Mouse (Mus musculus): ENCODE results near the gene Arpc1a. TPM values are rescaled to one million over a fixed set of nuclear protein-coding genes. Genes with fewer than 3 reads are reported as not detected.
"Not testable (repeated sequence)": the region's sequence is repeated elsewhere in the genome, so short reads cannot be mapped to it uniquely, and the experiment has no call there.

The Arpc1a gene
- total RNA-seq (2017) = 57.1 and 89.3 TPM in 2 replicates

- ATAC-seq (replicated peaks; ENCODE audit: low read depth, poor library complexity, severe bottlenecking) = peak; percentile 94
These were observed at the start of gene Arpc1a, which contains the start of gene Kpna7 for GRCm38 (mm10) chr5:145083632-145084451. Gene Arpc1a (plus strand): TSS chr5:145083830. Gene Kpna7 (minus strand): TSS chr5:145084030.

- ATAC-seq (replicated peaks; ENCODE audit: low read depth, poor library complexity, severe bottlenecking) = peak; percentile 56; the same call in 1 of the 2 replicates
These were observed 42.0 kb upstream of the Arpc1a start for GRCm38 (mm10) chr5:145041628-145042027.

- not testable (repeated sequence) for ATAC-seq (replicated peaks; ENCODE audit: low read depth, poor library complexity, severe bottlenecking)
These were observed 40.9 kb upstream of the Arpc1a start, which contains the start of gene 1700018F24Rik for GRCm38 (mm10) chr5:145042690-145043089. Gene 1700018F24Rik (plus strand): TSS chr5:145042990.

GRCm38 (mm10) chr5:145054187-145054586, 29.4 kb upstream of the Arpc1a start:
- peak; percentile 45; the same call in 1 of the 2 replicates for ATAC-seq (replicated peaks; ENCODE audit: low read depth, poor library complexity, severe bottlenecking)

- ATAC-seq (replicated peaks; ENCODE audit: low read depth, poor library complexity, severe bottlenecking) = no peak
These were observed 25.7 kb upstream of the Arpc1a start for GRCm38 (mm10) chr5:145057907-145058306.

GRCm38 (mm10) chr5:145058722-145059121, 24.9 kb upstream of the Arpc1a start:
- ATAC-seq (replicated peaks; ENCODE audit: low read depth, poor library complexity, severe bottlenecking) = no peak

GRCm38 (mm10) chr5:145059524-145059923, 24.1 kb upstream of the Arpc1a start:
- no peak for ATAC-seq (replicated peaks; ENCODE audit: low read depth, poor library complexity, severe bottlenecking)

GRCm38 (mm10) chr5:145064765-145065340, 18.8 kb upstream of the Arpc1a start:
- no peak for ATAC-seq (replicated peaks; ENCODE audit: low read depth, poor library complexity, severe bottlenecking)

- ATAC-seq (replicated peaks; ENCODE audit: low read depth, poor library complexity, severe bottlenecking) = no peak
These were observed 14.8 kb upstream of the Arpc1a start for GRCm38 (mm10) chr5:145068863-145069262.

GRCm38 (mm10) chr5:145069707-145070106, 13.9 kb upstream of the Arpc1a start:
- ATAC-seq (replicated peaks; ENCODE audit: low read depth, poor library complexity, severe bottlenecking) = peak; percentile 83

- ATAC-seq (replicated peaks; ENCODE audit: low read depth, poor library complexity, severe bottlenecking) = 0 out of 2 replicates have a peak, but pooled peaks have one; percentile 38
These were observed 12.3 kb upstream of the Arpc1a start for GRCm38 (mm10) chr5:145071342-145071741.

- ATAC-seq (replicated peaks; ENCODE audit: low read depth, poor library complexity, severe bottlenecking) = peak; percentile 16; the same call in 1 of the 2 replicates
These were observed 8.5 kb upstream of the Arpc1a start for GRCm38 (mm10) chr5:145075081-145075480.

- no peak for ATAC-seq (replicated peaks; ENCODE audit: low read depth, poor library complexity, severe bottlenecking)
These were observed 1.6 kb upstream of the Arpc1a start for GRCm38 (mm10) chr5:145081866-145082613.

- not testable (repeated sequence) for ATAC-seq (replicated peaks; ENCODE audit: low read depth, poor library complexity, severe bottlenecking)
These were observed 429 bp upstream of the Arpc1a start for GRCm38 (mm10) chr5:145083201-145083600.

GRCm38 (mm10) chr5:145084822-145085221, 1.2 kb downstream of the Arpc1a start:
- ATAC-seq (replicated peaks; ENCODE audit: low read depth, poor library complexity, severe bottlenecking) = no peak

GRCm38 (mm10) chr5:145088186-145088585, 4.6 kb downstream of the Arpc1a start:
- ATAC-seq (replicated peaks; ENCODE audit: low read depth, poor library complexity, severe bottlenecking) = no peak

- 0 out of 2 replicates have a peak, but pooled peaks have one; percentile 15 for ATAC-seq (replicated peaks; ENCODE audit: low read depth, poor library complexity, severe bottlenecking)
These were observed 6.2 kb downstream of the Arpc1a start for GRCm38 (mm10) chr5:145089878-145090277.

- ATAC-seq (replicated peaks; ENCODE audit: low read depth, poor library complexity, severe bottlenecking) = no peak
These were observed 12.6 kb downstream of the Arpc1a start for GRCm38 (mm10) chr5:145096195-145096594.

- ATAC-seq (replicated peaks; ENCODE audit: low read depth, poor library complexity, severe bottlenecking) = peak; percentile 90
These were observed 14.8 kb downstream of the Arpc1a start for GRCm38 (mm10) chr5:145098340-145098821.

GRCm38 (mm10) chr5:145100960-145101359, 17.3 kb downstream of the Arpc1a start:
- ATAC-seq (replicated peaks; ENCODE audit: low read depth, poor library complexity, severe bottlenecking) = no peak

All from common myeloid progenitor, adult 5-6 weeks (primary cell).